Mouse (Mus musculus): ENCODE measurements around the gene Hoxa4. TPM values are rescaled to one million over a fixed set of nuclear protein-coding genes. Genes with fewer than 3 reads are reported as not detected.

Hoxa4 gene
- total RNA-seq (2021) = 1 to 10 TPM in 1 of 2 experiments, under 1 TPM in 1; 0.69 to 1.3 TPM

DNA sequence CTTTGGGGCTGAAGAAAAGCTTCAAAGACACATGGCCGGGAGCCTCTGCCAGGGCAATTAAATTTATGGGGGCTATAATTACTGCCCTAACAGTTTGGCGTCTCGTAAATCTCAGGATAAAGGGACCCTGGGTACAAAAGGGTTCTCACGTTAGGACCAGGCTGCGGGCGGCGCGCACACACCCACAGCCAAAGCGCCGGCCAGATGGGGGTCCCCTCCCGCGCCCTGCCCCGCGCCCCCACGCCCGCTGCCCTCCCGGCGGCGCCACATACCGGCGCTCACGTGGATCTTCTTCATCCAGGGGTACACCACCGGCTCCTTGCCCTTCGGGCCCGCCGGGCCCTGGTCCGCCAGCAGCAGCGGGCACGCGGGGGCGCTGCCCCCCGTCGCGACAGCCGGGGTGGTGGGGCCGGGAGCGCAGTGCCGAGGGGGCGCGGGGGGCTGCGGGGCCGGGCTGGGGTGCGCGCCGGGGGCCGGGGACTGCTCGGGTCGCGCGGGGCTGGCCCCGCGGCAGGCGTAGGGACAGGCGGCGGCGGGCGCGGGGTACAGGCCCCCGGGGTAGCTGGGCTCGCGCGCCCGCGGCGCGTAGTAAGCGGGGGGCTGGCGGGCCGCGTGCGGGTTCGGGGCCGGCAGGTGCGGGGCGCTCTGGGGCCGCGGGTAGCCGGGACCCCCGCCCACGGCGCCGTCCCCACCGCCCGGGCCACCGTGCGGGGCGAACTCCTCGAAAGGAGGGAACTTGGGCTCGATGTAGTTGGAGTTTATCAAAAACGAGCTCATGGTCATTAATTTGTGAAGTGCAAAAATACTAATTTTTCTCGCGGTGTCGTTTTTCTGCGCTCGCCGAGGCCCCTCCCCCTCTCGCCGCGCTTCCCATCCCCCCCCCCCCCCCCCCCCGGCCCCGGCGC, at the start of gene Hoxa4:
Gene Hoxa4, minus strand, starts transcription at position 848 of the 905 bp plus-strand sequence.
- intact Hi-C loops (cut with DNase I) = loop anchor here (2.0 to 5.0 kb wide), 2 partner anchors 28 to 104 kb away; no protein-coding TSS in a partner anchor
- no peak for DNase-seq

DNA sequence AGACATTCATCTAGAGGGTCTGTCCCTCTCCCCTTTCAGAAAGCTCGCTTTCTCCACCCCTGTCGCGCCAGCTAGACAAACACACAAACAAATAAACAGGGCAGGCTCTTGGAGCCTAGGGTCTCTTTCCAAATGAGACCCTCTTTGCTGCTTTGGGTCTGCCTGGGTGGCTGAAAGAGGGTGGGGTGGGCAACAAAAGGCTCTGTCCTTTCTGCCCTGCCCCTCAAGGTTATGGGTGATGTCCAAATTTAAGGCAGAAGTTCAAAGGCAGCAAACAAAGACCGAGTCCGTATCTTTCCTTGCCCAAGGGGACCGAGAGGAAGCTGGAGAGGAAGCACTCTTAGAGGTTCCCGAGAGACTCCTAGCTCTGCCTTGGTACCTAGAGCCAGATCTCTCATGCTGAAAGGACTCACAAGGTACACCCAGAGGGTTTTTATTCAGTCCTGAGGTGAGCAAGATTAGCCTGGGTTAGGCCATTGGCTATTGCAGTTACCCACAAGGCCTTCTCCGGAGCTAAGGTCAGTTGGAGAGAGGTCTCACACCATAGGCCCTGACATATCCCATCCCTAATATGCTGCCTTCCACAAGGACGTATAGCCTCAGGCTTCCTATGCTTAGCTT, 49.6 kb upstream of the Hoxa4 start:
- no peak for DNase-seq
- intact Hi-C loops (cut with DNase I) = no loop called here

DNA sequence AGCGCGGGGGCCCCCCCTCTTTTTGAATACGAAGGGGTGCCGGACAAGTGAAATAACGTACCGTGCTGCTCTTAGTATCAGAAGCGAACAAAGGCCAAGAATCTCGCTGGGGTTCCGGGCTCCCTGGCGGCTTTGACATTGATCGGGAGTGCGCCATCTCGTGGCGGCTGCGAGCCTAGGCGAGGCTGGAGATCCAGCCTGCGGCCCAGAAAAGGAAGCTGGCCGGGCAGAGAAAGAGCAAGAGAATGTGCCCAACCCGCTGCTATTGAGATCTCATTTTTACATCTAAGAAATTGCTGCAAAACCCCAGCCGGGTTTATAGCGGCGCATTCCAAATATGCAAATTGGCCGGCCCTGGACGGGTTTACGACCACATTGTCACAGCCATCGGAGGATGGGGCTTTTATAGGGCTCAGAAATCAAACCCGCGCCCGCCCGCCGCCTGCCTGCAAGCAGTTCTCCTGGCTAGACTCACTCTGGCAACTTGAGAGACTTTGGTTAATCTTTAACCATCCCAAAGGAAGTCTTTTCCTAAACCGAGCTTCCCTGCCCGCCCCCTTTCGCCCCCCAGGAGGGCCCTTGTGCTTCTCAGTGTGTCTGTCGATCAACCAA, 48.9 kb upstream of the Hoxa4 start, which contains the start of gene Hoxa10:
Gene Hoxa10, minus strand, starts transcription at position 466 of the 612 bp plus-strand sequence.
- intact Hi-C loops (cut with DNase I) = no loop called here
- peak; percentile 72 to 87 for DNase-seq

DNA sequence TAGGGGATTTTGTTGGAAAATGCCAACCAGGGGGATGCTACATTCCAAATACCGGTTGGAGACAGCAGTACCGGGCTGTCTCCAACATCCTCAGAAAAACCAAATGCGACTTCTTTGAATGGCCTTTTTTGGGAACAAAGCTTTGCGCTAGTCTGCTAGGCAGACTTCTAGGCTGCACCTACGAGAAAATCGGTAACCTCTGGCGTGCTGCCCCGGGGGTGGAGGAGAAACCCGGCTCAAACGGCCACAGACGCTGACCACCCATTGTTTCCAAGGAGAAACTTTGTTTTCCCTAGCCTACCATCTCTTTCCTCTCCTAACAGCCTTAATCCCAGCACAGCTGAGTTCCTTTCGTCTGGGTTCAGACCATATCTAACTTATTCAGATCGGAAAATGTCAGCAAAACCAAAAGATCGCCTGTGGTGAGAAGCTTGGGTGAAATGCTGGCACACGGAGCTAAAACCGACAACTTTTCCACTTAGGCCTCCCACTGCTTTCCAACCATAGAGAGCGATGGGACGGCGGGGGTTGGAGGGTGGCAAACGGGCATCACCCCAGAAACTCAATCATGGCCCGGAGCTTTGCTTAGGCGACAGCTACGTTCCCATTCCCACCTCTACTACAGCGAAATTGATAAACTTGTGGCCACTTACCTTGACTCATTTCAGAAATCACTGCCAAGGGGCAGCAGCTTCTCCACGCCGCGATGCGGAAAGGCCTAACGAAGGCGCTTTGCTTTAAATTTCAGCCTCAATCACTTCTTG, 48.3 kb upstream of the Hoxa4 start:
- DNase-seq = peak; percentile 24 to 27
- intact Hi-C loops (cut with DNase I) = no loop called here

DNA sequence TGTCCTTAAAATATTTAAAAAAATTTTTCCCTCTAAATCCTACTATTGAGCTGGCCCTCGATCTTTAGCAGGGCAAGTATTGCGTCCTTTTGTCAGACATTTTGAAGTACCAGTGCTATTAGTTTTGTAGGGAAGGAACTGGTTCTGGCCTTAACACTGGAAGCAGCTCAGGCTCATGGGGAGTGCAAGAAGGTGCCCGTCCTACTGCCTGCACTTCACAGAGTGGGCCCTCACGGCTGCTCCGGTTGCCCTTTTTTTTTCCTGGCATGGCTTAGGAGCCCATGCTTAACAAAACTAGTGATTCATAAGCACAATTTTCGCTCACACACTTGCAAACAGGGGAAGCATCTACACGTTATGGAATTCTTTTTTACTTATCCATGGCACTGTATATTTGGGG, 47.4 kb upstream of the Hoxa4 start:
- peak; percentile 29 to 32 for DNase-seq

DNA sequence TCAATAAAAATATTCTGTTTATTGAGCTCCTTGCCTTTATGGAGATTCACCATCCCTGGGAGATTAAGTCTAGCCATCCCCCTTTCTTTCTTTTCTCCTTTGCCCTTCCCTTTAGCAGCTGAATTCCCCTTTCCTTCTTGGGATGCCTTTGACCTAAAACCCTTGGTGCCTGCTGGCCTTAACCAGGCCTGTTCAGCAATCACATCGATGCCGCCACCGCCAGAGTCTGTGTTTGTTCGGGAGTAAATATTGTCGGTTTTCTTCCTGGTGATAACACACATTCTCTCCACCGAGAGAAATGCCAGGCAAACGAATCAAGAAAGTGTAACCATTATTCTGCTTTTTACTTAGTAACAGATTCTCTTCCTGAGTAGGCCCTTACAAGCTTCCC, 46.6 kb upstream of the Hoxa4 start:
- intact Hi-C loops (cut with DNase I) = no loop called here
- peak in 1 of 2 experiments; percentile 10 for DNase-seq

More for the DNA sequence above, 47.4 kb upstream of the Hoxa4 start:
- intact Hi-C loops (cut with DNase I) = no loop called here

DNA sequence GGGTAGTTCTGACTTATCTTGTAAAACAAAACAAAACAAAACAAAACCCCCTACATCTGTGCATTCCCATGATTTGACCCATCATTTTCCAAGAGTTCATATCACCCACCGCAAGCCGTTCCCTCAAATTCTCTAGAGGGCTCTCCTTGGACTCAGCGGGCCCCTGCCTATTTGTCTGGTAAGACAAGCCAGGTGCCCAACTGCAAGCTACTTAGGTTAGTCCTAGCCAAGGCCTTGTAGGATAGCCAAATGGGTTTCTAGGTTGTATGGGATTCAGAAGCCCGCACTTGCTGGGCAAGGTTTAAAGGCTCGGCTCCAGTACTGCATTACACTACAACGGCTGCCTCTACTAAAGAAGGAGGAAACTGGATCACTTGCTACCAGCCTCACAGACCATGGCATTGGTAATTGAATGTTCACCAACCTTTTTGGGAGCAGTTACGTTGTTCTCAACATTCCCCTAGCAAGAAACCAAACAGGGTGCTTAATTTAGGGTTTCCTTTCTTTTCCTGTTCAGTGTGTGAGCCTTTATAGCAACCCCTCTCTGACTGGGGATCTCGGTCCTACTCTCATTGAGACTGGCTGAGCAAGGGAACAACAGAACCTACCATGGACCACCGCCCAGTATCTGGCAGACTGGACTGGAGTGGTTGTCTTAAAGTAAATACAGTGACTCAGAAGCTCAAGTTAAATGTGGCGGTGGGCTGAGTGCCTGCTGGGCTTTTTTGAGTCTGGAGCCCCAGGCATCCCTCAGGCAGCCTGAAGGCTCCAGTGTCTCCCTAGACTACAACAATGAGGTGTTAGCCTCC, 46.0 kb upstream of the Hoxa4 start:
- intact Hi-C loops (cut with DNase I) = no loop called here
- no peak for DNase-seq

DNA sequence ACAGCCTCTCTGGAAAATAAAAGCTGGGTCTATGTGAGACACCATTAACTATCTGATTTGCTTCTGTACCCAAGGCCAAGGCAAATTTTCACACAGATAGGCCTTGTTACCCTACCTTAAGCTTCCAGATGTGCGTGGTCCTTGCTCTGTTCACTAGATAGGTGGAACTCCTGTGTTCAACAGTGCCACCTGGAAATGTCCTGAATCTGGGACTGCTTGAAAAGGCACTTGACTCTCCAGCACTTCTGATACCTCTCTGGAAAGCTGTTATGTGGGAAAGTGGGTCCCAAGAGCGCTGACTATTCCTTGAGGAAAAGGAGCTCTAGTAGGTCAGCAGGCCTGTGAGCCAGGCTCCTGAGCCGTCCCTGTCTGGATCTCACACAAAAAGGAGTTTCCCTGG, 45.3 kb upstream of the Hoxa4 start:
- intact Hi-C loops (cut with DNase I) = no loop called here
- no peak for DNase-seq

DNA sequence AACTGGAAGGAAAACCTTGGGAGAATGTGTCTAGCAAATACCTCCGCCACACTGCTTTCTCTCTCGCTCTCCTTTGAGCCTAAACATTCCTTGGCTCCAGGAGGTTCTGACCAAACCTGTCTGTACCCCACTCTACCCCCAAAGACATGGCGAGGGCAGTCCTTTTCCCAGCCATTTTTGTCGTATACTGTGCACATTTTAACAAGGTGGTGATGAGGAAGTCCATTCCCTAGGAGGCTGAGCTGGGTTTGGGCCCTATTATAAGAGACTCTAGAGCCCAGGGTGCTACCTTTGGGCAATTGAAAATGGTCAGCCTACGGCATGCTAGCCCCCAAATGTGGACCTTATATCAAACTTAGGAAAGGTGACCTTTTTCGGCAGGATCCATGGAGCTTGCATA, 44.3 kb upstream of the Hoxa4 start:
- intact Hi-C loops (cut with DNase I) = no loop called here
- no peak for DNase-seq

DNA sequence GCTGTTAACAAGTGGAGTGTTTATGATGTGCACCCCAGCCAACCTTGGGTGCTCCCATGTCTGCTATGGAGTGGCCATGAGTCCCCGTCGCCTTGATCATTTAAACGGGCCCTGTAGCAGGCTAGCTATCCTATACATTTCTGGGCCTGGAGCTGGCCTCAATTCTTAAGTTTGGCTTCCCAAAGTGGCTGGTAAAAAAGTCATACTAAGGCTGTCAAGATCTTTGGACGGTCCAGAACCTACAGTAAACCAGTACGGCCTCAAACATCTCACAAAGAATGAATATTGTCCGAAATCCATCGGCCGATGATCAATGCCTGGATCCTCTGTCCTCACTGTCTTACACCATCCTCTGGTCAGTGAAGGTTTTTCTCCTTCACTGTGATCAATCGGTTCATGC, 43.7 kb upstream of the Hoxa4 start:
- no peak for DNase-seq
- intact Hi-C loops (cut with DNase I) = no loop called here

DNA sequence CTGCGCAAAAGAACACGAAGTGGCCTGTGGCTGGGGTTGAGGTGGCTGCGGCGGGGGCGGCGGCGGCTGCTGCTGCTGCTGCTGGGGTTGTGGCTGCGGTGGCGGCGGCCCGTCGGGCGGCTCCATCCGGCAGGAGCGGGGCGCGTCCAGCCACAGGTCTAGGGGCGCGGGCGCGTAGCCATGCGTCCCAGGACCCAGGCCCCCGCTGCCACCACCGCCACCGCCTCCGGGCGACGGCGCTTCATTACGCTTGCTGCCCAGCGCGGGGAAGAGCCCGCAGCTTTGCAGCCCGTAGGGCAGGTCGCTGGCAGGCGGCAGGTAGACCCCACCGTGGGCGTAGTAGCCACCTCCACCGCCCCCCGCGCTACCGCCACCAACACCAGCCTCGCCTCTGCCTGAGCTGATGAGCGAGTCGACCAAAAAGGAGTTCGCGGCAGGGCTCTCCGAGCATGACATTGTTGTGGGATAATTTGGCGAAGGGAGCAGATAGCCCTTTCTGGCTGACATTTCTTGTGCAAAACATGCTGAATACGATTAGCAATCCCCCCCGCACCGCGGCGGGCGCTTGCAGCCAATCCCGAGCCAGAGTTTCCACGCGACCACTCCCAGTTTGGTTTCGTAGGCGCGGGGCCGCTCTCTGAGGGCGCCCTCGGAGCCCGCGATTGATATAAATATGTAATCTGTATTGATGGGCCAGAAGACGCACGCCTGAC, 43.0 kb upstream of the Hoxa4 start:
- no peak for DNase-seq
- intact Hi-C loops (cut with DNase I) = loop anchor here (5.0 kb wide), 1 partner anchor 1057 kb away; no protein-coding TSS in a partner anchor

DNA sequence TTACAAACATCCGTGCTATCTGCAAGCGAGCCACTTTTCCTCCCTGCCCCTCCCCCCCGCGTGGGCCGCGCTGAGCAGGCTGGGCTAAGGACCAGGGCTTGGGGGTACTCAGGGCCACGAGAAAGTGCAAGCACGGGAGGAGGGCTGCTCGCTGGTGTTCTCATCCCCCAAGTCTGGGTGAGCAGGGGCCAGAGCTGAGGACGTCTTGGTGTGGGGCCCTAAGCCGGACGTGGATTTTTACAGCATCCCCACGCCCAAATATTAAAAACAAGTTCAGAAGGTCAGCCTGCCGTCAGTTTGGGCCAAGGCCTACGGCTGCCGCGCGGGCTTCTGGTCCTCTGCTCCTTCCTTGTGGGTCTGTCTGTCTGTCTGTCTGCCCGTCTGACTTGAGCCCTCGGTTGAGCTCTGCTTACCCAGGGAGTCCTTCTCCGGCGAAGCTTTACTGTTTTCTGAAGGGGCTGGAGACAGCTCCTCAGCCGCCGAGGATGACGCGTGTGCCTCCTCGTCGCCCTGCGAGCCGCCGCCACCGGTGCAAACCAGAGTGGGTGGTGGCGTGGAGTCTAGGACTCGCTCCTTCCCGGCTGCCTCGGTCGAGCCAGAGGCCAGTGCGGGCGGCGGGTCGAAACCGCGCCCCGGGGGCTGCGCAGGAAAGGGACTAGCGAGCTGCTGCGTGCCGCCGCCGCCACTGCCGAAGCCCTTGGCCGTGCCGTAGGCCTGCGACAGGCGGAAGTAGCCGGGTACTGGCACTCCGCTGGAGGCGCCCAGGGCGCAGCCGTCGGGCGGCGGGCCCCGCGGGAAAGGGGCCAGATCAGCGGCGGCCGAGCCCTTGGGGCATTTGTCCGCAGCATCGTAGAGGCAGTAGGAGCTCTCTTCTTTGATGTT, 42.2 kb upstream of the Hoxa4 start:
- intact Hi-C loops (cut with DNase I) = loop anchor here (5.0 kb wide), 1 partner anchor 1056 kb away; no protein-coding TSS in a partner anchor
- peak in 1 of 2 experiments; percentile 29 for DNase-seq

DNA sequence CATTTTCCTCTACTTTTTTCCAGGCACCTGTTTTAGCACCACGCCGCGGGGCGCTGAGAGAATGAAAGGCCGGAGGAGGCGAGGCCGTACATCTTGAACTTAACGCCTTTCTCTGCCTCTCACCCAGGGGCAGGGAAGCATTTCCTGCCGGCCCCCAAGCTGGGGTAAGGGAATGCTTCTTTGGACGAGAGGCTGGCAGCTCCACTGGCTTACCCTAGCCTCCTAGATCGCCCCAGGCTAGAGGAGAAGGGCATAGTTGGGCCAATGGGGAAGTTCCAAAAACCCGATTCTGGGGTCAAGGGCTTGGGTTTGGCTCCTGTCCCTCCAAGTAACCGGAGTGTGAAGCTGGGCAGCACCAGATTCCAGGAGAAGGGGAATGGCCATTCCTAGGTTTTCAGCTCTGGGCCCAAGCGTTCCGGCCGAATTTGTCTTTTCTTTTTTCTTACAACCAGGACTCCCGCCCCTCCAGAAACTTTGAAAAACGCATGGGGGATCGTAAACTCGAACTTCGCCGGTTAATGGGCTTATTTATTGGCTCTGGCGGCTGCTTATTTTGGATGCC, 41.5 kb upstream of the Hoxa4 start:
- DNase-seq = no peak
- intact Hi-C loops (cut with DNase I) = loop anchor here (5.0 kb wide), 1 partner anchor 1056 kb away; no protein-coding TSS in a partner anchor

DNA sequence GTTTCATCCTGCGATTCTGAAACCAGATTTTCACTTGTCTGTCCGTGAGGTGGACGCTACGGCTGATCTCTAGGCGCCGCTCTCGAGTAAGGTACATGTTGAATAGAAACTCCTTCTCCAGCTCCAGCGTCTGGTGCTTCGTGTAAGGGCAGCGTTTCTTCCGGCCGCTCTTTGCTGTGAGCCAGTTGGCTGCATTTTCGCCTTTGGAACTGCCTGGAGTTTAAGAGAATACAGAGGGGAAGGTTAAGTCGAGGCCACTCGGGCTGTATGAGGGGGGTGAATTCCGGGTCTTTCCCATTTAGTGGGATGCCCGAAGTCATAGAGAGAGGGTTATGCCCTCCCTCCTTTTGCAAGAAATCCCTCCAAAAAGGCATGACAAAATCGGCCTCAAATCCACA, 41.0 kb upstream of the Hoxa4 start:
- DNase-seq = peak in 1 of 2 experiments; percentile 29
- intact Hi-C loops (cut with DNase I) = loop anchor here (5.0 kb wide), 1 partner anchor 1055 kb away; no protein-coding TSS in a partner anchor

DNA sequence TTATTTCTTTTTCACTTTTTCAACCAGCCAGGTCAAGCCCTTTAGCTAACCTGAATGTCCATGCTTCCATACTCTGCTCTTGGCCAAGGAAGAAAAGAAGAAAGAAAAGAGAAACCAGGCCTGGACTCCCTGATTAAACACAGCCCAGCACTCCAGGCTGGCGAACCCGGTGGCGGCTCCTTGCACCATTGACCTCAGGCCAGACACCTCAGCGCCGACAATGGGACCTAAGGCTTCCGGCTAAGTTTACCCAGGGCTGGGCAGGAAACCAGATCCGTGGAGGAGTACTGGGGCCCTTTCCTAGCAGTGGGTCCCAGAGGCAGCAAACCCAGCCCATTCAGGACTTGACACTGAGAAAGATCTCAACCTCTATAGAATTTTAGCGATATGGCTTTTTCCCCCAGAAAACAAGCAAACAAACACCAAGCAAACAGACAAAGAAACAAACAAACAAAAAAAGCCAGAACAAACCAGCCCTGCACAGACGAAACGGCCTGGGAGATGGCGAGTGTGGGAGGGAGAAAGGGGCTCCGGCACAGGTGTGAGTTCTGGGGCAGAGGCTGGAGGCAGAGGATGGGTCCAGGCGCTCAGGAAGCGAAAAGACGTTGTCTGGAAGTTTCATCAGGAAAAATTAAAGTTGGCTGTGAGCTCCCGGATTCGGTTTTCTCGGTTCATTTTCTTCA, 40.5 kb upstream of the Hoxa4 start:
- DNase-seq = peak in 1 of 2 experiments; percentile 33
- intact Hi-C loops (cut with DNase I) = loop anchor here (5.0 kb wide), 1 partner anchor 1055 kb away; no protein-coding TSS in a partner anchor

DNA sequence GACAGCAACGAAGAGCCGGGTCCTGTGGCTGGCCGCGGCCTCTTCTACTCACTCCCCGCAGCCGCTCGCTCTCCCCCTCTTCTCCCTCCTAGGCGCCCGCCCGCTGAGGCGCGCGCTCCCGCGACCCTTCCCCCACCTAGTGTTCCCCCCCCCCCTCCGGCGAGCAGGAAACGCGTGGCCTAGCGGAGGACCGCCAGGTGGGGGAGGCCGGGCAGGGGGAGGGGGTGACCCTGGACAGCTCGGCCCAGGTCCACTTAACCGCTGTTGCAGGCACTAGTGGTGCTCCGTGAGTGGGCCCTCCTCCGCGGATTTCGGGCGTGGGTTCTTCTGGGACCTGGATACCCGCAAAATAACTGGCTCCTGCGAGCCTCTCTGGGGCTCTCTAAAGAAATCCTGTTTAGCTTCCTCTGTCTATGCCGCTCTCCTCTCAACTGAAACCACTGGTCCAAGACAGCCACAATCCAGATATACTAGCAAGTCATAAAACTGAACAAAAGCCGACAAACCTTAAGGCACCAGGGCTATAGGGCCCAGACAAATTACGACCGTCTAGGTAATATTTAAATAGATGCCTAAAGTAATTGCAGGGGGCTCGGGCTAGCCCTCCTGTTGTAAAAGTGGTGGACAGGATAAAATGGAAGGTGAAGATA, 39.1 kb upstream of the Hoxa4 start, which contains the start of gene Hoxa9:
Gene Hoxa9, minus strand, starts transcription at position 574 of the 650 bp plus-strand sequence.
- peak in 1 of 2 experiments; percentile 27 for DNase-seq
- intact Hi-C loops (cut with DNase I) = loop anchor here (5.0 kb wide), 1 partner anchor 1053 kb away; no protein-coding TSS in a partner anchor
